Mouse (Mus musculus) midbrain, embryonic 15.5 days (tissue): ENCODE results near the gene Plekhh2. TPM values are rescaled to one million over a fixed set of nuclear protein-coding genes. Genes with fewer than 3 reads are reported as not detected.

ENCODE experiments used
- ATAC-seq: fragments of 200-750 bp; cut with Nextera tagmentation; replicated peaks from 2 replicates; pipeline ENCODE4 v1.8.0; 2017; ENCODE audit warnings: moderate TSS enrichment
- H3K27ac ChIP-seq: fragments of 300-500 bp; sonication (generic); 2 replicates; pipeline ENCODE4 v1.5.1; 2015; ENCODE audit warnings: mild to moderate bottlenecking, inconsistent platforms
- H3K27me3 ChIP-seq: fragments of 300-500 bp; sonication (generic); replicated peaks from 2 replicates; pipeline ENCODE4 v1.6.1; 2015; ENCODE audit warnings: inconsistent platforms
- H3K36me3 ChIP-seq: fragments of 300-500 bp; sonication (generic); replicated peaks from 2 replicates; pipeline ENCODE4 v1.6.1; 2015; ENCODE audit warnings: inconsistent platforms
- H3K4me1 ChIP-seq: fragments of 300-500 bp; sonication (generic); 2 replicates; pipeline ENCODE4 v1.6.1; 2015; ENCODE audit warnings: inconsistent platforms
- H3K4me2 ChIP-seq: fragments of 300-500 bp; sonication (generic); 2 replicates; pipeline ENCODE4 v1.6.1; 2015; ENCODE audit warnings: inconsistent platforms, mild to moderate bottlenecking, moderate library complexity
- H3K4me3 ChIP-seq: fragments of 300-500 bp; sonication (generic); 2 replicates; pipeline ENCODE4 v1.5.1; 2015; ENCODE audit warnings: mild to moderate bottlenecking, inconsistent platforms
- H3K9ac ChIP-seq: fragments of 300-500 bp; sonication (generic); 2 replicates; pipeline ENCODE4 v1.6.1; 2015; ENCODE audit warnings: mild to moderate bottlenecking, inconsistent platforms
- H3K9me3 ChIP-seq: fragments of 300-500 bp; sonication (generic); 2 replicates; pipeline ENCODE4 v1.6.1; 2016; ENCODE audit warnings: inconsistent platforms
- WGBS: fragments of 180-500 bp; shearing (Covaris S2); methylation state at CpG from one replicate; pipeline ENCODE4 v1.1.7; 2015; ENCODE audit warnings: mixed read lengths; 5-methylcytosine and 5-hydroxymethylcytosine counted together
- polyA plus RNA-seq: library from polyadenylated mRNA; unstranded; fragments of >200 nt; fragmentation: Nextera tagmentation; extraction: Ambion mirVana; gene quantifications from 2 replicates; pipeline ENCODE4 v1.2.1, GENCODE M21; 2015

Gene Plekhh2
- polyA plus RNA-seq, 1 experiment from 2014 or later, result 2.2 TPM

DNA sequence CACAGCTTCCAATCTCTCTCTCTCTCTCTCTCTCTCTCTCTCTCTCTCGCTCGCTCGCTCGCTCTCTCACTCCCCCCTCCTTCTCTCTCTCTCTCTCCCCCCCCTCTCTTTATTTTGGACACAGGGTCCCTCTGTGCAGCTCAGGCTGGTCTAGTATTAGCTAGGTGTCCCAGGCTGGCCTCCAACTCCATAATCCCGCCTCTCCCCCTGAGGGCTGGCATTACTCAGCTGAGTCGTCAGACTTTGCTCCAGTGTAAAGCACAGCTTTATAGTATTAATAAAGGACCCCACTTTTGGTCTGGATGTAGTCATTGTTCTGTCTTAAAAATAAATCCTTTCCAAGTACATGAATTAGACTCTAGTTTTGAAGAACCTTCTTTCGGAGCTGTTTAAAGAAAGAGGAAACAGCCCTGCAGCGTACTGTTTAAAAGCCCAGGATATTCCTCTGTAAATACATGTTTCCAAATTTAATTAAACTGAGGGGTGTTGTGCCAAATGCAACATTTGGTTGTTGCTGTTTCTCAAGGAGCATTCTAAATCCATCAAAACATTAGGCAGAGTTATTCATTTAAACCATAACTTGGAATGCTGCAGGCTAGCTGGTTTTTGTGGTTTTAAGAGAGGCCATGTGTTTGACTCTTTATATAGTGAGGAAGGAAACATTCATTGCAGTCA, 70.2 kb downstream of the Plekhh2 start:
- Histone ChIP-seq H3K36me3 (no peaks in the 10 kb centered on the region), H3K9me3 (no peaks in the 10 kb centered on the region), H3K9ac (no peak overlapping the region), H3K27ac (no peak overlapping the region), H3K27me3 (no peaks in the 10 kb centered on the region), H3K4me1 (no peaks in the 10 kb centered on the region), H3K4me2 (no peak overlapping the region), H3K4me3 (no peak overlapping the region)
- 0 out of 2 replicates have a peak, but pooled peaks have one; percentile 27 for ATAC-seq
- WGBS, result 66% methylated on average over 8 of the region's 8 CpGs

DNA sequence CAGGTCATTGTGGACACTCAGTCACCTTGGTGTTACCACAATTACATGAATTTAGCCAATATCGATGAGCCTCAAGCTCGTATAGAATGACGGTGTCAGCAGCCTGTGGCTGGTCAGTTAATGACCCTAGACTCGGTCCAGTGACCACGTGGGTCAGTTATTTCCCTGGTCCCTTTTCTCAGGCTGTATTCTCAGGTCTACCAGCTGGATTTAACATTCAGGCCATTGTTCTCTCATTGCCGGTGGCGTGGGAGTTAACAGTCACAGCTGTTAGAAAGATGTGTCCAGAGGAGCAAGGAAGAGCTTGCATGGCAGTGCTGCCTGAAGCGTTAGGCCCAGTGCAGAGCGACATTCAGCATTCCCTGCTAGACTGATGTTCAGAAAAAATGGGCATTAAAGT, 72.4 kb downstream of the Plekhh2 start:
- ATAC-seq, result no peak
- H3K4me1 ChIP-seq, result no peaks in the 10 kb centered on the region
- WGBS, result 73% methylated on average over 9 of the region's 9 CpGs
- no peak overlapping the region for H3K4me2 ChIP-seq
- H3K27ac ChIP-seq, result no peak overlapping the region
- H3K36me3 ChIP-seq, result no peaks in the 10 kb centered on the region
- no peaks in the 10 kb centered on the region for H3K27me3 ChIP-seq
- no peak overlapping the region for H3K9ac ChIP-seq
- H3K4me3 ChIP-seq, result no peak overlapping the region
- no peaks in the 10 kb centered on the region for H3K9me3 ChIP-seq

DNA sequence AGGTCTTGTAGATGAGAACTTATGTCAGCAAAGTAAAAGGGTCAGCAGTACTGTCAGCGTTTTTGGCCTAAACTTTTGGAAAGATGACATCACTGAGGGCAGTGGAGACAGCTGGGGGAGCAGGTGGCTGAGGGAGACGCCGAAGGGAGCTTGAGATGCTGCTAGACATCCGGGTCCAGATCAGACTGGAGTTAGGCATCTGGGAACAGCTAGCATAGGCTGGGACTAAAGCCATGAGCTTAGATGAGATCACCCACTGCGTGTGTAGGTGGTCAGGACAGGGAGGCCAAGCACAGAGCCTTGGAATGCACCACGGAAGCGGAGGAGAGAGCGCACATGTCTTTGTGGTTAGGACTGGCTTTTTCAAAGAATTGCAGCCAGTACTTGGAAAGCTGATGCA, 73.4 kb downstream of the Plekhh2 start:
- Histone ChIP-seq H3K9me3 (no peaks in the 10 kb centered on the region), H3K9ac (no peak overlapping the region), H3K27me3 (no peaks in the 10 kb centered on the region), H3K36me3 (no peaks in the 10 kb centered on the region), H3K4me1 (no peaks in the 10 kb centered on the region), H3K4me3 (no peak overlapping the region), H3K4me2 (no peak overlapping the region), H3K27ac (no peak overlapping the region)
- ATAC-seq, result no peak
- WGBS, result 80% methylated on average over 8 of the region's 8 CpGs

DNA sequence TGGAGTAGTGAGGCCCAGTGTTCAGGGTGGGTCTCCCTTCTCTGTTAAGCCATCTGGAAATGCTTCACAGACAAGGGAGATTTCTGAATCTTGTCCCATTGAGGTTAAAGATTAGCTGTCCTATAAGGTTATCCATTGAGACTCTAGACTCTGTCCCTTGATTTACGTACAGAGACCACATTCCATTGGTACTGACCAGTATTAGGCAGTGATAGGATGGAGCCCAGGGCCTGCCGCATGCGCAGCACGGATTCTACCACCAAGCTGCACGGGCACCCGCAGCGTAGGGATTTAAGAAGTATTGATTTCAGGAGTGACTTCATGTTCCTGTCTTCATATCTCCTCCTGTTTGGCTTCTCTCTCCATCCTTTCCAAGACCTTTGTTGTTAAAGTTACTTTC, 78.4 kb downstream of the Plekhh2 start:
- Histone ChIP-seq H3K27ac (no peak overlapping the region), H3K4me1 (no peaks in the 10 kb centered on the region), H3K27me3 (no peaks in the 10 kb centered on the region), H3K4me2 (no peak overlapping the region), H3K9ac (no peak overlapping the region), H3K4me3 (no peak overlapping the region), H3K9me3 (no peaks in the 10 kb centered on the region), H3K36me3 (no peaks in the 10 kb centered on the region)
- ATAC-seq, result no peak
- WGBS, result 93% methylated on average over 7 of the region's 7 CpGs

DNA sequence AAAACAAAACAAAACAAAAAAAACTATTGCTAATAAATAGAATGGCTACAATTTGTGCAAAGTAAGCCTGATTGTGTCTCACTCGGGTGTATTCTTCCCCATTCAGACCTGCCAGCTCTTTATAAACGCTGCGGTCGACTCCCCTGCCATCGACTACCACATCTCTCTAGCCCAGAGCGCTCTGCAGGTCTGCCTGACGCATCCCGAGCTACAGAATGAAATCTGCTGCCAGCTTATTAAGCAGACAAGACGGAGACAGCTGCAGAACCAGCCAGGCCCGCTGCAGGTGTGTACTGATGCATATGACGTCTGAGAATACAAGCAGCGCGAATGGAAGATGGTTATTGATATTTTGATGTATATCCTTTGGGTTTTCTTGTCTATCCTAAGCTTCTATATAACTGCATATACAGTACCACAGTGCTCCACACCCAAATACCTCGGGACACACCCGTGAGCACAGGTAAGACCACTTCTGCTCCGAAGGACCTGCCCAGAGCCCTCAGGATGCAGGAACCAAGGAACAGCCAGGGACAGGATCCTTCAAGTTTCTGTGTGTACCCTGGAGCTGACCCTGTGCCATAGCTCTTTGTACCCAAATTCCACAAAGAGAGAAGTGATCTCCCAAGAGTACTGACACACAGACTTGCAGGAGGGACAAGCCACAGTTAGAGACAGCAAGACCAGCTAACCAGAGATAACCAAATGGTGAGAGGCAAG, 79.9 kb downstream of the Plekhh2 start:
- Histone ChIP-seq H3K4me1 (peaks cover 10% of the 10 kb centered on the region; the same call in 1 of the 2 replicates), H3K27me3 (no peaks in the 10 kb centered on the region), H3K4me2 (no peak overlapping the region), H3K27ac (0 out of 2 replicates have a peak overlapping the region, but pooled peaks have one; percentile 8), H3K4me3 (no peak overlapping the region), H3K36me3 (no peaks in the 10 kb centered on the region), H3K9me3 (no peaks in the 10 kb centered on the region), H3K9ac (no peak overlapping the region)
- no peak for ATAC-seq
- WGBS, result 83% methylated on average over 16 of the region's 16 CpGs

DNA sequence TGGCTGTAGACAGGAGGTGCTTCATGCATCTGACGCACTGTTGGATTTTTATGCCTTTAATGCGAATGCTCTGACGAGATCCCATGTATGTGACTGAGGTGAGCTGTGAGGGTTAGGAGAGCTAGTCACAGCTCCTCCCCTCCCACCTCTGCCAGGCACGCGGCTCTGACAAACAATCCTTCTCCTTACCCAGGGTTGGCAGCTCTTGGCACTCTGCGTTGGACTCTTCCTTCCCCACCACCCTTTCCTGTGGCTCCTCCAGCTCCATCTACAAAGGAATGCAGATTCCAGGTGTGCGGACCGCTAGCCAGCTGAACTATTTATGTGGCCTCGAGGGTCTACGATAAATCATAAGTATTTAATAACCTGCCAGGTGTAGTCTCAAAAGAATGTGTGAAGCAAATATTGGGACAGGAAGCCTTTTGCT, 84.3 kb downstream of the Plekhh2 start:
- Histone ChIP-seq H3K27ac (peak overlapping the region; percentile 73), H3K4me1 (peaks cover 12% of the 10 kb centered on the region; the same call in 1 of the 2 replicates), H3K4me2 (peak overlapping the region; percentile 44), H3K27me3 (no peaks in the 10 kb centered on the region), H3K36me3 (no peaks in the 10 kb centered on the region), H3K9me3 (no peaks in the 10 kb centered on the region), H3K9ac (peak overlapping the region; percentile 1; the same call in 1 of the 2 replicates), H3K4me3 (peak overlapping the region; percentile 13; the same call in 1 of the 2 replicates)
- WGBS, result 29% methylated on average over 10 of the region's 10 CpGs
- peak; percentile 85 for ATAC-seq

DNA sequence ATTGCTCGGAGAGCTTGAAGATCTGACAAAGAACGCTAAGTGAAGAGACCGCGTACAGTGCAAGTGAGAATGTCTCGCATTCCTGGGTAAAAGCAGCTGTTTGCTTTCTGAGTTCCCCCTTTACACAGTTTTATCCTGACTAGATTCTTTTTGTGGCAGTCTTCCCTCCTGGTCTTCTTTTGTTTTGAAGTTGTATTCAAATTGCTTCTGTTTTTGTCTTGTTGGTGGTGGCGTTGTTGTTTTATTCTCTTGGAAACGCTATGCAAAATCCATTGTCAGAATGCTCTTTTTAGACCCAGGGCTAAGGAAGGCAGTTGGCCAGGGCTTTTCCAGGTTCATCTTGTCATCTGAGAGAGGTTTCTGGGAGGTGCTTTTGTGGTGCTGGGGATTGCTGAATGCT, 84.8 kb downstream of the Plekhh2 start:
- Histone ChIP-seq H3K4me2 (peak overlapping the region; percentile 44), H3K27ac (peak overlapping the region; percentile 73), H3K9me3 (no peaks in the 10 kb centered on the region), H3K27me3 (no peaks in the 10 kb centered on the region), H3K4me1 (peaks cover 12% of the 10 kb centered on the region; the same call in 1 of the 2 replicates), H3K36me3 (no peaks in the 10 kb centered on the region), H3K9ac (peak overlapping the region; percentile 1; the same call in 1 of the 2 replicates), H3K4me3 (peak overlapping the region; percentile 13; the same call in 1 of the 2 replicates)
- no peak for ATAC-seq
- WGBS, result 30% methylated on average over 7 of the region's 7 CpGs

DNA sequence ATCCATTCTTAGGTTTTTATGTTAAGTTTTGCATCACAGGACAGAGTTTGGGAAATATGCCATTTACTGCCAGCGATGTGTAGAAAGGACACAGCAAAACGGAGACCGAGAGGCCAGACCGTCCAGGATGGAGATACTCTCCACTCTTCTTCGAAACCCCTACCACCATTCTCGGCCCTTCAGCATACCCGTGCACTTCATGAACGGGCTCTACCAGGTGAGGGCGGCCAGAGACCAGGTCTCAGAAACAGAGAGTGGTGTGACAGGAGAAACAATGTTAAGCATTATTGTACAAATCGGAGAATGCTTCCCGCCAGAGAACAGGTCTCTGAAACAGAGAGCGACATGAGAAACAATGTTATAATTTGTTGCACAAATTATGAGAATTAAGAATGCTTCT, 86.2 kb downstream of the Plekhh2 start:
- no peaks in the 10 kb centered on the region for H3K9me3 ChIP-seq
- no peak overlapping the region for H3K27ac ChIP-seq
- no peak overlapping the region for H3K4me3 ChIP-seq
- no peak overlapping the region for H3K9ac ChIP-seq
- H3K4me1 ChIP-seq, result peaks cover 12% of the 10 kb centered on the region; the same call in 1 of the 2 replicates
- no peak for ATAC-seq
- WGBS, result 93% methylated on average over 12 of the region's 12 CpGs
- no peaks in the 10 kb centered on the region for H3K27me3 ChIP-seq
- H3K36me3 ChIP-seq, result no peaks in the 10 kb centered on the region
- H3K4me2 ChIP-seq, result no peak overlapping the region

DNA sequence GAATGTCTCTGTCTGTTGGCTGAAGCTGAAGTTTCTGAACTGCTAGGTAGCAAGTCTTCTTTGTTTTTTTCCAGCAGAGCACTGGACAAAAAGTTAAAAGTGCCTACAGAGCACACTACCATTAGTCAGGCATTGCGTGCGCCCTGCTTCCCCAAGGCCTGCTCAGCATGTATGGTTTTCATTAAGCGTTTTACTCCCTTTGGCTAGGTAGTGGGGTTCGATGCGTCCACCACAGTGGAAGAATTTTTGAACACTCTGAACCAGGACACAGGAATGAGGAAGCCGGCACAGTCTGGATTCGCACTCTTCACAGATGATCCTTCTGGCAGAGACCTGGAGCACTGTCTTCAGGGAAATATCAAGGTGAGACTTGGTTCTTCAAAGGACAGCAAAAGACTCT, 87.2 kb downstream of the Plekhh2 start:
- Histone ChIP-seq H3K9ac (no peak overlapping the region), H3K36me3 (no peaks in the 10 kb centered on the region), H3K27ac (no peak overlapping the region), H3K9me3 (no peaks in the 10 kb centered on the region), H3K4me2 (no peak overlapping the region), H3K4me1 (peaks cover 12% of the 10 kb centered on the region; the same call in 1 of the 2 replicates), H3K4me3 (no peak overlapping the region), H3K27me3 (no peaks in the 10 kb centered on the region)
- whole genome bisulfite sequencing, result 93% methylated on average over 7 of the region's 7 CpGs
- ATAC-seq, result no peak

DNA sequence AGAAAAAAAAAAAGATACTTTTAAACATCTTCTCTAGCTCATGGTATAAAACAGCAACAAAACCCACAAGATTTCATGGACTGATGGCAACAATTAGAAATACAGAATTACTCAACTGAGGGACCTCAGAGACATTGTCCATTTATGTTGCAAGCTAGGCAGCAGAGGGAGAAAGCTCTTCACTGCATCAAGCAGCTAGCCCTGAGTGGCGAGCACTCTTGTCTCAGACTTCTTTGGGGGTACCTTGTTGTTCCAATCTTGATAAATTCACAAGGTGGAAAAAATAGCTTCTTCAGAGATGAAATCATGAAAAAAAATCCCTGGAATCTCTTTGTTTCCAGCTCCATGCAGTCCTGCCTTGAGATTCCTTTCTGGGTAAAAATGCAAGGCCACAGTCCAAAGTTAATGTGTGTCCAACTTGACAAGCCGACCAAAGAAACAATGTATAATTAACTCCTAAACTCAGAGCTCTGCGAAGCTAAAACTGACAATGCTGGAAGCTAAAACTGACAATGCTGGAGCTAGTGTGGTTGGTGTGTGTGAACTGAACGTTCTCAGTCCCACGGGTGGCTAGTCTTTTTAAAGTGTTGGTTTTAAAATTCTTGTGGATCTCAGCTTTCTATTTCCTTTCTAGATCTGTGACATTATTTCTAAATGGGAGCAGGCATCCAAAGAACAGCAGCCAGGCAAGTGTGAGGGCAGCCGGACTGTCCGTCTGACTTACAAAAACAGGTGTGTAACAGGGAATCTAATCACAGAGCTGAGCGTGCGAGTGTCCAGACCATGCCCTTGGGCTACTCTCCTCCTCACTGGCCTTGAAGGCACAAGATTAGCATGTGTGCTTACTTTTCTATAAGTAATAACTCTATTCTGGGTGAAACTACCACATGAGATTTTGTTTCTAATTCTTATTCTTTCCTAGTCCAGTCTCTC, 88.6 kb downstream of the Plekhh2 start:
- ATAC-seq, result no peak
- Histone ChIP-seq H3K27me3 (no peaks in the 10 kb centered on the region), H3K4me1 (peaks cover 12% of the 10 kb centered on the region; the same call in 1 of the 2 replicates), H3K9me3 (no peaks in the 10 kb centered on the region), H3K36me3 (no peaks in the 10 kb centered on the region), H3K4me2 (no peak overlapping the region), H3K9ac (no peak overlapping the region), H3K4me3 (no peak overlapping the region), H3K27ac (no peak overlapping the region)
- 75% methylated on average over 9 of the region's 9 CpGs for WGBS

DNA sequence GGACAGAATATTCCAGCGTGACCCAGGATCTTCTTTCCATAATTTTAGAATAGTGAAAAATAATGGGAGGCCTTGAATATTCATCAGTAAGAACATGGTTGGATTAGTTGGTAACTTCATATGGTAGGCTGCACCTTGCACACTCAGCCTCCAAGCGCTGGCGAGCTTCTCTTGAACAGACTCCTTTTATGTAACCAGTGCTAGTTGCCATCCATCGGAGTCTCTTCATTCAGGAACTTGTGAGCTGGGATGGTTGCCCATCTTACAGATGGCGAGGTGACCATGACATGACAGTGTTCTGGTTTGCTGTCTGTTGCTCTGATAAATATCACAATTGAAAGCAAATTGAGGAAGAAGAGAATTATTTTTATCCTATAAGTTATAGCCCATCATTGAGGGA, 90.1 kb downstream of the Plekhh2 start:
- no peak overlapping the region for H3K4me2 ChIP-seq
- H3K36me3 ChIP-seq, result no peaks in the 10 kb centered on the region
- 90% methylated on average over 5 of the region's 5 CpGs for WGBS
- H3K27me3 ChIP-seq, result no peaks in the 10 kb centered on the region
- H3K4me3 ChIP-seq, result no peak overlapping the region
- ATAC-seq, result no peak
- H3K4me1 ChIP-seq, result peaks cover under 1% of the 10 kb centered on the region; the same call in 1 of the 2 replicates
- no peak overlapping the region for H3K9ac ChIP-seq
- no peaks in the 10 kb centered on the region for H3K9me3 ChIP-seq
- H3K27ac ChIP-seq, result no peak overlapping the region

DNA sequence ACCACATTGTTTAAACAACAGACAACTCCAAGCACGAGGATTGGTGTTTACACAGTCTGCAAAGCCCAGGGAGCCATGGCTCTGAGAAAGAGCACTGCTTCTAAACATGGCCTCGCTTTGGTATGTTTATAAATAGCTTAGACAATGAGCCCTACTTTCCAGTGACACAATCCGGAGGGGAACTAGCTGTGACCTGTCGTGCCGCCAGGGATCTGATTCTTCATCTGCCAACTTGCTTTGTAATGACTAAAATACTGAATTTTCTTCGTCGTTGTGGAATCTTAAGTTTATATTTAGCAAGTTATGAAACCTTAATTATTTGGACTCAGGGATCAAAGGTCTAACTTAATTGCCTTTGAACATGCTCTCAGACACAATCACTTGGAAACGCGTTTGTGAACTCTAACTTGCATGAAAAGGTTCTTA, 91.5 kb downstream of the Plekhh2 start:
- Histone ChIP-seq H3K9ac (no peak overlapping the region), H3K4me3 (no peak overlapping the region), H3K27me3 (no peaks in the 10 kb centered on the region), H3K27ac (no peak overlapping the region), H3K9me3 (no peaks in the 10 kb centered on the region), H3K36me3 (no peaks in the 10 kb centered on the region), H3K4me1 (no peaks in the 10 kb centered on the region), H3K4me2 (no peak overlapping the region)
- ATAC-seq, result no peak
- 68% methylated on average over 9 of the region's 9 CpGs for WGBS
